Mouse (Mus musculus): ENCODE measurements around the gene Zmiz1.

- TF ChIP-seq CTCF (conservative IDR thresholded peaks at IDR 0.05; ENCODE audit: low read length) (no peak), NANOG (IDR thresholded peaks at IDR 0.05; ENCODE audit: borderline replicate concordance, low read length) (no peak)
These were observed 9.1 kb downstream of the Zmiz1 start for GRCm38 (mm10) chr14:25467911-25468668.
